Mouse (Mus musculus): ENCODE measurements around the gene Pdk2. TPM values are rescaled to one million over a fixed set of nuclear protein-coding genes. Genes with fewer than 3 reads are reported as not detected.

The Pdk2 gene
- total and polyA plus RNA-seq, 3 experiments = 3.9 to 40.3 (median 37.8) TPM

- no peak overlapping the region for H3K4me3 ChIP-seq (ENCODE audit: low read depth, low read length)
- no peaks in the 10 kb centered on the region for H3K4me1 ChIP-seq (ENCODE audit: insufficient read depth, low read depth, low read length)
- DNase-seq (ENCODE audit: low spot score) (no peak), ATAC-seq (ENCODE audit: extremely low read depth, insufficient number of reproducible peaks, low FRiP score, poor library complexity, severe bottlenecking) (no peak)
- H3K36me3 ChIP-seq (replicated peaks) = no peaks in the 10 kb centered on the region
- H3K27me3 ChIP-seq (ENCODE audit: insufficient read depth, low read length) = peaks cover 53% of the 10 kb centered on the region
- H3K9me3 ChIP-seq (replicated peaks) = peaks cover 10% of the 10 kb centered on the region
- TF ChIP-seq POLR2AphosphoS5 (IDR thresholded peaks at IDR 0.05; ENCODE audit: insufficient replicate concordance, low read depth, low read length) (no peak), CTCF (IDR thresholded peaks at IDR 0.05; ENCODE audit: low read depth, low read length) (no peak)
Measured at GRCm38 (mm10) chr11:95072136-95072535, 31.0 kb upstream of the Pdk2 start.

DNA sequence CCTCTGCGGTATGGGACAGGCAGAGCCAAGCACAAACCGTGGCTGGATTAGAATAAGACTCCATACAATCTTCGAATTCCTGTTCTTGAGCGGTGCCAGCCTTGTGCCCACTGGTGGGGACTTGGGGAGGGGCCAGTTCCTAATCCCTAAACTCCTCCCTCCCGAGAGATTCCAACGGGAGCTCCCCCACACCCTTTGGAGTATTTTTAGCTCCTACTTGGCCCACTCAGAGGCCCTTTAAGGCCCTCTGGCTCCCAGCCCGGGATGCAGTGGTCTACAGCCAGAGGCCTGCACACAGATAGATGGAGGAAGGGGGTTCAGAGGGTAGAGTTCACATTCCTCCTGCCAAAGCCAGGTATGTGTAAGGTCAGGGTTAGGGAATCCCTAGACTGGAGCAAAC lies 30.1 kb upstream of the Pdk2 start:
- H3K4me1 ChIP-seq (ENCODE audit: insufficient read depth, low read depth, low read length) = no peaks in the 10 kb centered on the region
- H3K36me3 ChIP-seq (replicated peaks) = no peaks in the 10 kb centered on the region
- H3K9me3 ChIP-seq (replicated peaks) = peaks cover 4% of the 10 kb centered on the region
- H3K4me3 ChIP-seq (ENCODE audit: low read depth, low read length) = no peak overlapping the region
- DNase-seq (ENCODE audit: low spot score) (no peak), ATAC-seq (ENCODE audit: extremely low read depth, insufficient number of reproducible peaks, low FRiP score, poor library complexity, severe bottlenecking) (no peak)
- peaks cover 46% of the 10 kb centered on the region for H3K27me3 ChIP-seq (ENCODE audit: insufficient read depth, low read length)
- TF ChIP-seq TAL1 (conservative IDR thresholded peaks at IDR 0.05; ENCODE audit: low read depth, low read length) = no peak
- no peak for TF ChIP-seq GATA2 (IDR thresholded peaks at IDR 0.05; ENCODE audit: borderline replicate concordance, low read depth, low read length)
- TF ChIP-seq CTCF (IDR thresholded peaks at IDR 0.05; ENCODE audit: low read depth, low read length) = no peak
- TF ChIP-seq POLR2AphosphoS5 (IDR thresholded peaks at IDR 0.05; ENCODE audit: insufficient replicate concordance, low read depth, low read length) = no peak
- TF ChIP-seq GATA1 (IDR thresholded peaks at IDR 0.05; ENCODE audit: borderline replicate concordance, low read length) = no peak

DNA sequence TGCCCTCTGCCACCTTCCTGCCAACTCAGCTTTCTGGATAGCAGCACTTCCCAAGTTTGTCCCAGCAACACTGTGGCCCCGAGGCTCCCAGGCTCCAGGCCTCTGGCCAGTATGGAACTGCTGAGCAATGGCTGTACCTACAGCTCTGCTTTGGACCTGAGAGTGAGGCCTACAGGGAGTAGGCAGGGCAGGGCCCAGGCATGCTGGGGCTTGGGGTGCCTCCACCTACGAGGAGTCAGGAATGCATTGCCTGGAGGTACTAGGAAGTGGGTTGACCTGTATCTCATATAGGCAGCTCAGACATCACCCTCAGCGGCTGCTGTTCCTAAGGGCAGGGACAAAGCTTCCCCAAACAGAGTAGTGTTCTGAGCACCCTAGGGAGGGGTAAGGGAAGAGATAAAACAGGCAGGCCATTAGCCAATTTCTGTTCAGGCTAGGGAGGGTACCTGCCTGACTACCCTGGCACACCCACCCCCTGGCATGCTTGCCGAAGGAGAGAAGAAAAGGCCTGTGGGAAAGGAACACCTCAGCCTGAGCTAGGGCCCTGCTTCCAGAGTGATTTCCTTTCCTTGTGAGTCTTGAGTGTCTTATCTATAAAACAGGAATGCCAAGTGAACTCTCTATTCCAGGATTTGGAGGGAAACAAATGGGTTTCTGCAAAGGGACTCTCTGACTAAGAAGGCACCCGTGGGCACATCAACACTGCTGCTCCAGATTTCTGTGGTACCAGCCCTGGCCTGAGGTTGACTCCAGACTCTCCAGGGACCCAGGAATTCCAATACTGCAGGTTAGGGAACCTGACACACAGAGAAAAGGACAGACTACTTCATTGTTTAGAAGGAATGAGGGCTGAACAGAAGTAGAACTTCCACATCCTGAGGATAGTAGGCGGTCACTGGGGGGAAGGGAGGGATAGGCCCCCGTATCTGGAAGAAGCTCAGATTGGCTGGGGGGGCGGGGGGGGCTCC lies 29.3 kb upstream of the Pdk2 start:
- no peaks in the 10 kb centered on the region for H3K9me3 ChIP-seq (replicated peaks)
- H3K27me3 ChIP-seq (ENCODE audit: insufficient read depth, low read length) = peaks cover 46% of the 10 kb centered on the region
- H3K4me3 ChIP-seq (ENCODE audit: low read depth, low read length) = no peak overlapping the region
- H3K36me3 ChIP-seq (replicated peaks) = no peaks in the 10 kb centered on the region
- DNase-seq (ENCODE audit: low spot score) (no peak), ATAC-seq (ENCODE audit: extremely low read depth, insufficient number of reproducible peaks, low FRiP score, poor library complexity, severe bottlenecking) (no peak)
- no peaks in the 10 kb centered on the region for H3K4me1 ChIP-seq (ENCODE audit: insufficient read depth, low read depth, low read length)
- no peak for TF ChIP-seq GATA1 (IDR thresholded peaks at IDR 0.05; ENCODE audit: borderline replicate concordance, low read length)
- TF ChIP-seq CTCF (IDR thresholded peaks at IDR 0.05; ENCODE audit: low read depth, low read length) = no peak
- TF ChIP-seq TAL1 (conservative IDR thresholded peaks at IDR 0.05; ENCODE audit: low read depth, low read length) = no peak
- TF ChIP-seq POLR2AphosphoS5 (IDR thresholded peaks at IDR 0.05; ENCODE audit: insufficient replicate concordance, low read depth, low read length) = no peak
- TF ChIP-seq GATA2 (IDR thresholded peaks at IDR 0.05; ENCODE audit: borderline replicate concordance, low read depth, low read length) = no peak

DNA sequence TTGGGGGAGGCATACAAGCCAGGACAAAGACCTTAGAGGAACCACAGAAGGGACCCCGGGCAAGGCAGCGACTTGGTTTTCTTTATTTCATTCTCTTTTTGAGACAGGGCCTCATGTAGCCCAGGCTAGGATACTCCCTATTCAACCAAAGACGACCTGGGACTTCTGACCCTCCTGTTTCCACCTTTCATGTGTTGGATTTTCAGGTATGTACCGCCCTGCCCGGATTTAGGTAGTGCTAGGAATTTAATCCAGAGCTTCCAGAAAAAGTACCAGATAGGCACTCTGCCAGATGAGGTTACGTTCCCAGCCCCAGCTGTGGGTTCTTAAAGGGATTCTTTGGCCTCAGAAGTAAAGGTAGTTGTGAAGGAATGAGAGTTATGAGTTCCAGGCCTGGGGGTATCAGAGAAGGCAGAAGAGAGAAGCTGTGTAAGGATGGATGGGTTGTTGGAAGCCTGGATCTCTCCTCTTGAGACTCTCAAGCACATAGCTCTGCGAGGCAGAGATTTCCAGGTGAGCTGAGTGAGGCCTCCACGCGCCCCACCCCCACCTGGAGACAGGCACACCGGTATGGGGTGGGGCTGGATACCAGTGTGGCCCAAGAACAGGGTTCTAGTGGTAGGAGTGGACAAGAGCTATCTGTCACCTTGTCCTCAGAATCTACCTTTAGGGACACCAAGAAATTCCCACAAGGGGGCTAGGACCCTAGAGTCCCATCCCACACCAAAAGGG lies 28.2 kb upstream of the Pdk2 start:
- H3K4me3 ChIP-seq (ENCODE audit: low read depth, low read length) = no peak overlapping the region
- DNase-seq (ENCODE audit: low spot score) (no peak), ATAC-seq (ENCODE audit: extremely low read depth, insufficient number of reproducible peaks, low FRiP score, poor library complexity, severe bottlenecking) (no peak)
- H3K27me3 ChIP-seq (ENCODE audit: insufficient read depth, low read length) = peaks cover 37% of the 10 kb centered on the region
- no peaks in the 10 kb centered on the region for H3K36me3 ChIP-seq (replicated peaks)
- no peak for TF ChIP-seq GATA2 (IDR thresholded peaks at IDR 0.05; ENCODE audit: borderline replicate concordance, low read depth, low read length)
- no peak for TF ChIP-seq GATA1 (IDR thresholded peaks at IDR 0.05; ENCODE audit: borderline replicate concordance, low read length)
- no peak for TF ChIP-seq CTCF (IDR thresholded peaks at IDR 0.05; ENCODE audit: low read depth, low read length)
- no peak for TF ChIP-seq TAL1 (conservative IDR thresholded peaks at IDR 0.05; ENCODE audit: low read depth, low read length)
- TF ChIP-seq POLR2AphosphoS5 (IDR thresholded peaks at IDR 0.05; ENCODE audit: insufficient replicate concordance, low read depth, low read length) = no peak
- no peaks in the 10 kb centered on the region for H3K9me3 ChIP-seq (replicated peaks)
- no peaks in the 10 kb centered on the region for H3K4me1 ChIP-seq (ENCODE audit: insufficient read depth, low read depth, low read length)

DNA sequence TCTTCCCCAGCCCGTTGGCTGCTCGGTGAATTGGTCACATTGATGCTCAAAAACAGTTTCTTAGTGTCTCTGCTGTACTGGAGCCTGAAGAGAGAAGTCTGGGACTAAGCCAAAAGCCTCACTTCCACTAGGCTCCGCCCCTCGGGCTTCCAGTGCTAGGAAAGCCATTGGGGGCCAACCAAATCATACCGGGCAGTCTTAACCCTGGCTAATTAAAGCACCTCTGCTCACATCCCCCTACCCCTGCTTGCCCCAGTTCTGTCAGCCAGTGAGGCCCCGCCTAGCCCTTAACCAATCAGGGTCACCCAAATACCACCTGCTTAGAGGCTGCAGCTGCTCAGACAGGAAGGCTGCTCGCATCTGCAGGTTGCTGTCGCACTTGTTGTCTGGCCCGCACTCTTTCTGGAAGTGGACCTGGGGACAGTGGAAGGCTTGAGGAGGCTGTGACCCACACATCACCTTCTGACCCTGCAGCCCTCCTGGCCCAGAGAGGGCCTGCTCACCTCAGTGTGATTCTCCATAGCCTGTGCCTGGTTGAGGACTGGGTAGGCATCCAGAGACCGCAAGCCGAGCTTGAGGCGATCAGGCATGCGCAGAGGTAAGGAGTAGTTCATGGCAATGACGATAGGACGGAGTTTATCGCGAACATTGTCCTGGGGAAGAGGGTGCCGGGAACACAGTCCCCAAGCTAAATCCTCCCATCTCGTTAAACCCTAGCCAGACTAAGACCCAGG lies 15.8 kb upstream of the Pdk2 start:
- Histone ChIP-seq H3K4me1 (ENCODE audit: insufficient read depth, low read depth, low read length) (0 out of 2 replicates have a peak, but pooled peaks cover 2% of the 10 kb centered on the region), H3K4me3 (ENCODE audit: low read depth, low read length) (no peak overlapping the region), H3K9me3 (replicated peaks) (0 out of 2 replicates have a peak, but pooled peaks cover 2% of the 10 kb centered on the region), H3K27me3 (ENCODE audit: insufficient read depth, low read length) (peaks cover 48% of the 10 kb centered on the region), H3K36me3 (replicated peaks) (no peaks in the 10 kb centered on the region)
- DNase-seq (ENCODE audit: low spot score) = no peak
- no peak for ATAC-seq (ENCODE audit: extremely low read depth, insufficient number of reproducible peaks, low FRiP score, poor library complexity, severe bottlenecking)
- no peak for TF ChIP-seq CTCF (IDR thresholded peaks at IDR 0.05; ENCODE audit: low read depth, low read length)
- TF ChIP-seq TAL1 (conservative IDR thresholded peaks at IDR 0.05; ENCODE audit: low read depth, low read length) = no peak
- TF ChIP-seq POLR2AphosphoS5 (IDR thresholded peaks at IDR 0.05; ENCODE audit: insufficient replicate concordance, low read depth, low read length) = no peak
- no peak for TF ChIP-seq GATA1 (IDR thresholded peaks at IDR 0.05; ENCODE audit: borderline replicate concordance, low read length)
- TF ChIP-seq GATA2 (IDR thresholded peaks at IDR 0.05; ENCODE audit: borderline replicate concordance, low read depth, low read length) = no peak
